Mouse (Mus musculus) heart, postnatal 14 days (tissue): Measurements from ENCODE around the gene Man2c1. TPM values are rescaled to one million over a fixed set of nuclear protein-coding genes. Genes with fewer than 3 reads are reported as not detected.

Experiments
- DNase-seq, 2 experiments: peaks; one replicate each; pipeline ENCODE4 v3.0.0; 2021 to 2022
- intact Hi-C: fragments of 180-260 bp; cut with DNase I; formaldehyde crosslinking; loops from one replicate; pipeline ENCODE4 v1.15.1; 2025
- total RNA-seq, 2 experiments: library from RNA; stranded (reverse); gene quantifications; 2 replicates each; pipeline ENCODE4 v1.2.3; 2021

Gene Man2c1
- total RNA-seq, 2 experiments from 2014 or later, result 52.2 to 62.1 TPM

DNA sequence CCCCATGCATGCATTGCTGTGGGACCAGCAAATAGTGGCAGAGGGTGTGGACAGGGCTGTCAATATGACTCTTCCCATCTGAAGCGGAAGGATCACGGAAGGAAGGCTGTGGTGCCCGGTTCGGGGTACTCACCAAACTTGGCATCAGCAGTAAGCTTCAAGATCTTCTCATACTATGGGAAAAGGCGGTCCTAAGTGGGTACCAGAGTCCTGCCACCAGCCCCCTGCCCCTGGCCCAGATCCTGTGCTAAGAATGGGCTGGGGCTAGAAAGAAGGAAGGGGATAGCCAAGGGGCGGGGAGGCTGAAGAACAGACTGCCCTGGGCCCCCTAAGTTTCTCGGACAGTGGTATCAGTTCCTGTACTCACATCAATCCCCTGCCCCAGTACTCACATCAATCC lies 25.9 kb downstream of the Man2c1 start:
- intact Hi-C loops, result no loop called here
- no peak for DNase-seq

- intact Hi-C loops, result no loop called here
- DNase-seq, result no peak
Observed at GRCm38 (mm10) chr9:57156823-57157222, 26.3 kb downstream of the Man2c1 start.

- intact Hi-C loops, result no loop called here
- DNase-seq, result no peak
Observed at GRCm38 (mm10) chr9:57157499-57157898, 27.0 kb downstream of the Man2c1 start.

DNA sequence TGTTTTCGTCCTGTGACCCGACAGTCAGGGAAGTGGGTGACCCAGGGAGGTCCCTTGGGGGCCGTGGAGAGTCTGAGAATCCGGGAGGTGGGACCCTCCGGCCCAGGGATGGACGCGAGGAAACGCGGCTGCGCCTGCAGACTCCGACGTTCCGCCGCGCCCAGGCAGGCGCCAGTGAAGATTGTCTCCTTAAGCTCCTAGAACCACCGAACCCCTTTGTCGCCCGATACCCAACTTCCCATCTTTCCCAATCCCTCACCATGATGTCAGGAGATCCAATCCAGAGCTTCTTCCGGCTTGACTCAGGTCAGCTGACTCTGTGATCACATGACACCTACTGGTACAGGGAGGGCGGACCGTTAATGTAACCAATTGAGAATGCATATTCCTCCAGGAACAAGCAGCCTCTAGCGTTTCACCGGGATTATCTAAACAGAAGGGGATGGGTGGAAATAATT lies 27.6 kb downstream of the Man2c1 start, which contains the start of gene Commd4:
Gene Commd4 (minus strand): TSS at position 319 of the 458 bp plus-strand sequence.
- DNase-seq, result peak; percentile 85 to 92
- intact Hi-C loops, result no loop called here

GRCm38 (mm10) chr9:57158506-57158905 lies 28.0 kb downstream of the Man2c1 start:
- no peak for DNase-seq
- intact Hi-C loops, result no loop called here

DNA sequence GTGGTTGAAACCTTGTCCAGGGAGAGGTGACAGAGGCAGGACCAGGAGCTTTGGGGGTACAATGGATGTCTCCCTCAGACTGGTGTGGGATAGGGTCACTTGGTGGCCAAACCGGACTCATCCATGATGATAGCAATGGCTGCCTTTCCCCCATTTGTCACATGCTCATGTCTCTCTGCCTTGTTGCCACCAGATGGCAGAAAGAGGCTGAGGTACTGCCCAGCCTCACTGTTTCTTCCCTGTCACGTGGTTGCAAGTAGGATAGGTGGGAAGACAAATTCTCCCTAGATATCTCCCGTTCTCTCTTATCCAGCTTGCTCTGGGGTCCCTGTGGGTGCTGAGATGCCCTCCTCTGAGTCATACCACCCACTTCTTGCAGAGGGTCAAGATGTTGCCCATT lies 32.0 kb downstream of the Man2c1 start:
- no peak for DNase-seq
- intact Hi-C loops, result loop anchor here (5.0 kb wide), 1 partner anchor 270 kb away; no protein-coding TSS in a partner anchor

DNA sequence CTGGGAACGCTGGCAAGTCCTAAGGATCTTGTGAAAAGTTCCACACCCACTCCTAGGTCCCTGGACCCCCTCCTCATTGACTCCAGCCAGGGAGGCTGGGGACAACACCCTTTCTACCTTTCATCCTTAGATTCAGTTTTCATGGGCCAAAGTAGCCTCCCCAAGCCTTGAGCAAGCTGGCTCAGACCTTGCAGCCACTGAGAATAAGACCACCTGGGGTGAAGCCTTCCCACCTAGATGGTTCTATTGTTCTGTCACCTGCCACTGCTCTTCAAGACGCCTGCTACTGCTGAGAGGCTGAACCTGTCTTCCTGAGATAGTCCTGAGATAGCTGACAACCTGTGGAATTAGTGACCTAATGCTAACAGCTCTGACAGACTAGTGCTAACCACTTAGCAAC lies 32.6 kb downstream of the Man2c1 start:
- no peak for DNase-seq
- intact Hi-C loops, result loop anchor here (5.0 kb wide), 1 partner anchor 269 kb away; no protein-coding TSS in a partner anchor

GRCm38 (mm10) chr9:57166173-57166572 lies 35.7 kb downstream of the Man2c1 start:
- intact Hi-C loops, result no loop called here
- no peak for DNase-seq

DNA sequence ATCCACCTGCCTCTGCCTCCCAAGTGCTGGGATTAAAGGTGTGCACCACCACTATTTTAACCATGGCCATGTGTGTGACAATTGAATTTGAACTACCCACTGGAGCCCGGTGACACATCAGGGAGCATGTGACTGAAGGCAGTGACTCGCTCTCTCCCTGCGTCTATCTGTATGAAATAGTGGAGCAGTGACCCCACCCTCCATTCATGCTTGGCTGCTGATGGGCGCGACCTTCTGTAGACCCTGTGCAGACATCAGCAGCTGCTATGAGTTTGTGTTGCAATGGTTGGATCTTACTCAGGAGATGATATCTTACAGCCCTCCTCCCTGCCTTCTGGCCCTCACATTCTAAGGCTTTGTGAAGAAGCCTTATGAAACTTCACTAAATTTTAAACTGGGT lies 37.9 kb downstream of the Man2c1 start:
- DNase-seq, result no peak
- intact Hi-C loops, result no loop called here

Other genes with a start within 250 kb of the Man2c1 start
- gene Snx33, start 202.3 kb upstream of the Man2c1 start, total RNA-seq, result 10 to 100 TPM in 1 of 2 experiments, 1 to 10 TPM in 1; 9.9 to 11.7 TPM
- 10 to 100 TPM; 45.6 to 46.6 TPM for gene Imp3, start 193.2 kb upstream of the Man2c1 start, total RNA-seq
- 1 to 10 TPM; 8.9 to 9.9 TPM for gene Snupn, start 179.8 kb upstream of the Man2c1 start, total RNA-seq
- gene Ptpn9, start 135.8 kb upstream of the Man2c1 start, total RNA-seq, result 10 to 100 TPM; 13.5 to 16.3 TPM
- gene Sin3a, start 58.6 kb upstream of the Man2c1 start, total RNA-seq, result 10 to 100 TPM; 37.7 to 40.7 TPM
- gene Neil1, start 17.6 kb downstream of the Man2c1 start, total RNA-seq, result 1 to 10 TPM; 4.9 to 5.0 TPM
- gene Commd4, start 27.6 kb downstream of the Man2c1 start, total RNA-seq, result 10 to 100 TPM; 27.3 to 28.9 TPM
- gene Trcg1, start 105.9 kb downstream of the Man2c1 start, total RNA-seq, result not detected
- 10 to 100 TPM; 15.5 to 16.4 TPM for gene 1700017B05Rik, start 131.9 kb downstream of the Man2c1 start, total RNA-seq